Mouse (Mus musculus) forebrain, embryonic 12.5 days (tissue): ENCODE measurements at regions not wholly inside any gene's neighbourhood (a gene's known extent, or its start where the extent isn't known, plus 50 kb on each side); places are given as distances from the start of the nearest gene placed in this dataset.

Experiments
- ATAC-seq: fragments of 200-750 bp; cut with Nextera tagmentation; 2 replicates; pipeline ENCODE4 v1.8.0; 2017; ENCODE audit warnings: moderate TSS enrichment; ENCODE audit not compliant: low FRiP score
- H3K27ac ChIP-seq: fragments of 300-500 bp; sonication (generic); 2 replicates; pipeline ENCODE4 v1.5.1; 2016; ENCODE audit warnings: mild to moderate bottlenecking
- H3K27me3 ChIP-seq: fragments of 300-500 bp; sonication (generic); 2 replicates; pipeline ENCODE4 v1.6.1; 2016; ENCODE audit warnings: mild to moderate bottlenecking
- H3K36me3 ChIP-seq: fragments of 300-500 bp; sonication (generic); replicated peaks from 2 replicates; pipeline ENCODE4 v1.6.1; 2016; ENCODE audit warnings: mild to moderate bottlenecking
- H3K4me1 ChIP-seq: fragments of 300-500 bp; sonication (generic); 2 replicates; pipeline ENCODE4 v1.6.1; 2016
- H3K4me2 ChIP-seq: fragments of 300-500 bp; sonication (generic); 2 replicates; pipeline ENCODE4 v1.6.1; 2016; ENCODE audit warnings: mild to moderate bottlenecking, moderate library complexity
- H3K4me3 ChIP-seq: fragments of 300-500 bp; sonication (generic); replicated peaks from 2 replicates; pipeline ENCODE4 v1.5.1; 2016; ENCODE audit warnings: mild to moderate bottlenecking
- H3K9ac ChIP-seq: fragments of 300-500 bp; sonication (generic); 2 replicates; pipeline ENCODE4 v1.6.1; 2016; ENCODE audit warnings: mild to moderate bottlenecking
- H3K9me3 ChIP-seq: fragments of 300-500 bp; sonication (generic); 2 replicates; pipeline ENCODE4 v1.6.1; 2016
- WGBS: fragments of 180-500 bp; shearing (Covaris S2); methylation state at CpG from one replicate; pipeline ENCODE4 v1.1.7; 2016; 5-methylcytosine and 5-hydroxymethylcytosine counted together

DNA sequence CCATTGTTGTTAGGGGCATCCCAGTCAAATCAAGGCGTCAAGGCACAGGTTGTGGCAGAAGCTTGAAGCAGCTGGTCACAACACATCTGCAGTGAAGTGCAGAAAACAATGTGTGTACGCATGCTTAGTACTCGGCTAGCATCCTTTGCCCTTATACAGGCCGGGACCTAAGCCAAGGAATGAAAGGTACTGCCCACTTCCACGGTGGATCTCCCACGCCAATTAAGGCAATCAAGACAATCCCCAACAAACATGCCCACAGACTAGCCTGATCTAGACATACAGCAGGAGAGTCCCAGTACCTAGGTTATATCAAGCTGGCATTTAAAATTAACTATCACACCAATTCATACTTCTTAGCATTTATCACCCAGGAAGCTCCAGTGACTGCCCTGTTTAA is 227.5 kb upstream of the Cxcr4 start:
- ATAC-seq = no peak
- Histone ChIP-seq H3K9ac (no peak overlapping the region), H3K9me3 (0 out of 2 replicates have a peak, but pooled peaks cover 2% of the 10 kb centered on the region), H3K27me3 (no peaks in the 10 kb centered on the region), H3K27ac (no peak overlapping the region), H3K36me3 (no peaks in the 10 kb centered on the region), H3K4me2 (no peak overlapping the region), H3K4me1 (peaks cover 12% of the 10 kb centered on the region), H3K4me3 (no peak overlapping the region)
- WGBS = 91% methylated on average over 6 of the region's 6 CpGs

DNA sequence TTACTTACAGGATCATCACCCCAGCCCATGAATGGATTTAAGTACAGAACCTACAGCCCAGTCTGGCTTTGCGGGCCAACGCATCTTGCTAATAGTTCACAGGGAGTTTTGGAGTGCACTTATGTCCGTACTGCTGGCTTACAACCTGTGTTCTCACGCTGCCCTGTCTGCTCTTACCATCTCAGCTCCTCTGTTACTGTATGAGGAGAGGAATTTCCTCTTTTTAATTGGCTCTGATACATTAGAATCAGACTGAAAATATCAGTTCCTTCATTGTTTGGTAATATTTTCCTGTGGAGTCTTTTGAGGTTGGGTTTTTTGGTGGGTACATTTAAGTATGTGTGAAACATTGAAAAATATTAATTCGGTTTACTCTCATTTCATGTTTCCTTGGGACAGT is 221.3 kb upstream of the Cxcr4 start:
- H3K4me2 ChIP-seq = no peak overlapping the region
- H3K9ac ChIP-seq = no peak overlapping the region
- H3K36me3 ChIP-seq = no peaks in the 10 kb centered on the region
- H3K4me3 ChIP-seq = no peak overlapping the region
- 65% methylated on average over 5 of the region's 5 CpGs for WGBS
- H3K27ac ChIP-seq = no peak overlapping the region
- H3K27me3 ChIP-seq = no peaks in the 10 kb centered on the region
- no peaks in the 10 kb centered on the region for H3K9me3 ChIP-seq
- no peaks in the 10 kb centered on the region for H3K4me1 ChIP-seq
- ATAC-seq = no peak

DNA sequence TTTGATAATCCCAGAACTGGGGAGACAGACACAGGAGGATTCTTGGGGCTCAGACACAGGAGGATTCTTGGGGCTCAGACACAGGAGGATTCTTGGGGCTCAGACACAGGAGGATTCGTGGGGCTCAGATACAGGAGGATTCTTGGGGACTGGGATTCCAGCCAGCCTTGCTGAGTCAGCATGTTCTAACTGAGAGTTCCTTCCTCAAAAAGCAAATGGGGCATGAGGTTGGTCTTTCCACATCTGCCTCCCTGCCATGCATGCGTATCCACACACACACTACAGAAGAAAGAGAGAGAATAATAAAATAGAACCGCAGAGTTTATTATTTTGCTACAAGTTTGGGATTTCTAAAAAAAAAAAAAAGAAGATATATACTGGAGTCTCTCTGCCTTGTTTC is 218.8 kb upstream of the Cxcr4 start:
- Histone ChIP-seq H3K4me2 (no peak overlapping the region), H3K4me1 (peaks cover 6% of the 10 kb centered on the region), H3K9me3 (no peaks in the 10 kb centered on the region), H3K27me3 (0 out of 2 replicates have a peak, but pooled peaks cover 3% of the 10 kb centered on the region), H3K4me3 (no peak overlapping the region), H3K9ac (no peak overlapping the region), H3K27ac (no peak overlapping the region), H3K36me3 (no peaks in the 10 kb centered on the region)
- 83% methylated on average over 3 of the region's 3 CpGs for WGBS
- no peak for ATAC-seq

DNA sequence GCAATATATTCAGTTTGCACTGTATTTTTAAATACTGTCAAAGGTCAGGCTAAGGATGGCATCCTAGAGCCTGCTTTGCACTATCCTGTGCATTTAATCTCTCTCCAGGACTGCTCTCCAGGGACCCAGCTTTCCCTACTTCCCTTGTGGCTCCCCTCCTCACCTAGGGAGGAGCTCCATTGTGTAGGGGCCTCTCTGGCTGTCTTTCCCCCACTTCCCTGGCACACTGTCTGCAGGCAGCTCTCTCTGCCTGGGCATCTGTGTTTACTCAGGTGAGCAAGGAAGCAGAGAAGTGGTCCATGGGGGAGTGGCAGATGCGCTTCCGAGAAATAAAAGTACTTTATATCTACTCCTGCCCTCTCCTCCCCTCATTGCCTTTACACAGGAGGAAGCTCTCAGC is 218.0 kb upstream of the Cxcr4 start:
- H3K4me1 ChIP-seq = peaks cover 14% of the 10 kb centered on the region
- H3K36me3 ChIP-seq = no peaks in the 10 kb centered on the region
- H3K9ac ChIP-seq = no peak overlapping the region
- WGBS = 81% methylated on average over 2 of the region's 2 CpGs
- H3K9me3 ChIP-seq = no peaks in the 10 kb centered on the region
- ATAC-seq = no peak
- no peak overlapping the region for H3K4me2 ChIP-seq
- H3K27me3 ChIP-seq = 0 out of 2 replicates have a peak, but pooled peaks cover 3% of the 10 kb centered on the region
- H3K4me3 ChIP-seq = no peak overlapping the region
- no peak overlapping the region for H3K27ac ChIP-seq

DNA sequence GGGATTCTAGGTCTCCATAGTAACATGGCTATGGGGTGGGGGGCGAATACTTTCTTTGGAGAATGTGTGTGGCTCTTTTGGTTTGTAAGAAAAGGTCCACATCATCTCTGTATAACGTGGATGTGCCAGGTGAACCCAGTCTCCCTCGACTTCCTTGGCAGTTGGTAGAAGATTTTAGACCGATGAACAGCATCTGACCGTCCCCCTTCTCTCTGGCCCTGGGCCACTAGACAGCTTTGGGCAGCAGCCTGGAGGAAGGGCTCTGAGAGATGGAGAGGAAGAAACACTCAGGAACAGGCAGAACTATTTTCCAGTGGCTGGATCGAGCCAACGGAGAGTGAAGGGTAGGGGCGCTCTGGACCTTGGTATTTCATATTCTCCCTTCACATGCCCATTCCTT is 217.5 kb upstream of the Cxcr4 start:
- 87% methylated on average over 8 of the region's 8 CpGs for WGBS
- Histone ChIP-seq H3K27me3 (0 out of 2 replicates have a peak, but pooled peaks cover 3% of the 10 kb centered on the region), H3K4me1 (peaks cover 15% of the 10 kb centered on the region), H3K4me2 (no peak overlapping the region), H3K36me3 (no peaks in the 10 kb centered on the region), H3K9me3 (no peaks in the 10 kb centered on the region), H3K27ac (no peak overlapping the region), H3K4me3 (no peak overlapping the region), H3K9ac (no peak overlapping the region)
- no peak for ATAC-seq

DNA sequence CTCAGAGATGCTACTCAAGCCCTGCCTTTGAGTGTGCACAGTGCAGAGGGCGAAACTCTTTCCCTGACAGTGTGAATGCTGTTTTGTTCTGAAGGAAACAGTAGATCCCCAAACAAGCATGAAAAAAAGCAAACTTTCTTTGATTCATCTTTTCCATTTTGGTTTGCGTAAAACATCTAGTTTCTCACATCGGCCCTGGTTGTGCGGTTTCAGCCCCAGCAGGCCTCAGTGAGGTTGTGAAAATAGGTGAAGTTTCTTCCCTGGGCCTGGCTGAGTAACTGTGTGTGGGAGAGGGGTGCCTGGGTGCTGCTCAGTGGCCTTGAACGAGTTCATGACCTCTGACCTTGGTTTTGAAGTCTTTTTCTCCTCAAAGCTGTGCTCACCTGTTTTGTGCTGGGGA is 216.5 kb upstream of the Cxcr4 start:
- 85% methylated on average over 5 of the region's 5 CpGs for WGBS
- no peak overlapping the region for H3K4me3 ChIP-seq
- 0 out of 2 replicates have a peak, but pooled peaks cover 3% of the 10 kb centered on the region for H3K27me3 ChIP-seq
- no peak overlapping the region for H3K27ac ChIP-seq
- no peak overlapping the region for H3K9ac ChIP-seq
- no peak for ATAC-seq
- no peaks in the 10 kb centered on the region for H3K36me3 ChIP-seq
- no peaks in the 10 kb centered on the region for H3K9me3 ChIP-seq
- peaks cover 23% of the 10 kb centered on the region for H3K4me1 ChIP-seq
- no peak overlapping the region for H3K4me2 ChIP-seq

DNA sequence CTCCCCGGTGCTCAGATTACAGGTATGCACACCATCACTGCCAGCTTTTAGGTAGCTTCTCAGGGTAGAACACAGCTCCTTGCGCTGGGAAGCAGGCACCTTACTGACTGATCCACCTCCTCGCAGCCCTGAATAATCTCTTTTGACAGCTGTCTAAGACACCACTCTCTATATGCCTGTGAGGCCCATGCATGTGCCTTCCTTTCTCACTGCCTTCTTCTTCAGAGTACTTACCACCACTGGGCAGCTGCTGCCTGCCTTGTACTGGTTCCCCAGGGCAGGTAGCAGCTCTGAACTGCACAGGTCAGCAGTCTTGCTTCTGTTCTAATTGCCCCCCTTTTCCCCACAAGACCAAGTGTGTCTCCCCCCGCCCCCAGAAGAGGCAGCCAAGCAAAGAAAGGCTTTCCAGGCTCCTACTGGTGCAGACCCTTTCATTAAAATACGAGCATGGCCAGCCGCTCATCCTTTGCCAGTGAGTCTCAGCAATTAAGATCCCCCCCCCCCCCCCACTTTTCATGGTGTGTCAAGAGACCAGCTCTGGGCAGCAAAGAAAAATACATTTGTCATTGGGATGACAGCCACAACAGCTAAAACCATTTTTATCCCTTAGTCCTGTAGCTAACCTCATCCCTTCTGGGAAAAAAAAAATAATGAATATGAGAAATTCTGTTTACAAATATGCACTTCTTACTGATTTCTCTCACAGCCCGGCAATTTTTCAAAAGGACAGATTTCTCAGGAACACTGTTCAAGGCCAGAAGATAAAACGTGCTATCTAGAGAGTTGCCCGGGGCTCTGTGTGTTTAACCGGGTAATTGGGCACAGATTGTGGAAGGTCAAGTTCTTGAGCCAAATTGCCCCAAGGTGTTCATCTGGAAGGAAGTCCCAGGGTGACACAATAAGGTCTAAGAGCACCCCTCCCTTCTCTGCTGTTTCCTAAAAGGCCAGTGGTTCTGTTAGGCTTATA is 213.9 kb upstream of the Cxcr4 start:
- Histone ChIP-seq H3K9me3 (no peaks in the 10 kb centered on the region), H3K27me3 (0 out of 2 replicates have a peak, but pooled peaks cover 3% of the 10 kb centered on the region), H3K4me3 (no peak overlapping the region), H3K4me2 (no peak overlapping the region), H3K9ac (no peak overlapping the region), H3K36me3 (no peaks in the 10 kb centered on the region), H3K27ac (no peak overlapping the region), H3K4me1 (peaks cover 32% of the 10 kb centered on the region)
- no peak; the same call in 1 of the 2 replicates for ATAC-seq
- WGBS = 42% methylated on average over 10 of the region's 10 CpGs

DNA sequence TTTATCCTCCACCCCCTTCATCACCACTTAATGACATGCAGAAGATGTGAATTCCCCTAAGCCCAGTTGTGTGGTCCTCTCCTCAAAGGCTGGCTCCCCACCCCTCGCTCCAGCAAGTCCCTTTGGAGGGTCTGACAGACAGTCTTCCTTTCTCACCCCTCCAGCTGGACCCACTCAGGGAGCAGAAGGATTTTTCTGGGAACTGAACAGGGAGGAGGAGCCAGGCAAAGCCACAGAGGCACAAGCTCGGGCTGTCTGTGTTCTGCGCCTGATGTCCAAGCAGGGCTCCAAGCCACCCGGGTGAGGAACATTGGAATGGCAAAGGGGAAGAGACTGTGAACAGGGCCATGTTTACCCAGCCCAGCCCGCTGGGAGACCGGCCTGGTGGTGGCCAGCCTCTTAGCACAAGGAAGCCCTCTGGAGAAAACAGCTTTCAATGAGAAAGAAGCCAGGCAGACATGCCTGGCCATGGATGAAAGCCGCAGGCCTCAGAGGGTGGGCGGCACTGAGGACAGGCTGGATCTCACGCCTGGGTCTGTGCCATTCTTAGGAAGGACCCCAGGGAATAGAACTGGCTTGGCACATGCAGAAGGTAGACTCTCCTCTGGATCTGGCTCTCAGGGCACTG is 211.5 kb upstream of the Cxcr4 start:
- ATAC-seq = peak; percentile 62
- H3K27ac ChIP-seq = peak overlapping the region; percentile 63; the same call in 1 of the 2 replicates
- H3K27me3 ChIP-seq = 0 out of 2 replicates have a peak, but pooled peaks cover 3% of the 10 kb centered on the region
- peaks cover 32% of the 10 kb centered on the region for H3K4me1 ChIP-seq
- H3K9me3 ChIP-seq = no peaks in the 10 kb centered on the region
- no peak overlapping the region for H3K4me3 ChIP-seq
- 36% methylated on average over 9 of the region's 9 CpGs for WGBS
- H3K36me3 ChIP-seq = no peaks in the 10 kb centered on the region
- H3K4me2 ChIP-seq = no peak overlapping the region
- no peak overlapping the region for H3K9ac ChIP-seq

DNA sequence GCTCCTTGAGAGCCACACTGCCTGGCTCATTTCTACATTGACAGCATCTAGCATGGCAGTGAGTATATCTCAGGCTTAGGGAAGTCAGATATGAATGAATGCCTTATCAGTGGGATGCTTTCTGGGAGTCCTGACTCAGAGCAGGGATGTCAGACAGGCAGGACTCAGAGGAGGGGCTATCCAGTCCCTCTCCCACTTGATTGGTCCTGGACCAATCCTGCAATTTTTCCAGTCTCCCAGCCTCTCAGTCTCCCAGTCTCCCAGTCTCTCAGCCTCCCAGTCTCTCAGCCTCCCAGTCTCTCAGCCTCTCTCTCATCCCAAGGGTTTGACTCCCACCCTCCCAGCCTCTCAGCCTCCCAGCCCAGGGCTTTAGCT is 211.0 kb upstream of the Cxcr4 start:
- H3K27ac ChIP-seq = no peak overlapping the region
- 0 out of 2 replicates have a peak, but pooled peaks cover 3% of the 10 kb centered on the region for H3K27me3 ChIP-seq
- no peaks in the 10 kb centered on the region for H3K9me3 ChIP-seq
- H3K9ac ChIP-seq = no peak overlapping the region
- no peak overlapping the region for H3K4me3 ChIP-seq
- H3K36me3 ChIP-seq = no peaks in the 10 kb centered on the region
- no peak overlapping the region for H3K4me2 ChIP-seq
- peak; percentile 16; the same call in 1 of the 2 replicates for ATAC-seq
- peaks cover 32% of the 10 kb centered on the region for H3K4me1 ChIP-seq

DNA sequence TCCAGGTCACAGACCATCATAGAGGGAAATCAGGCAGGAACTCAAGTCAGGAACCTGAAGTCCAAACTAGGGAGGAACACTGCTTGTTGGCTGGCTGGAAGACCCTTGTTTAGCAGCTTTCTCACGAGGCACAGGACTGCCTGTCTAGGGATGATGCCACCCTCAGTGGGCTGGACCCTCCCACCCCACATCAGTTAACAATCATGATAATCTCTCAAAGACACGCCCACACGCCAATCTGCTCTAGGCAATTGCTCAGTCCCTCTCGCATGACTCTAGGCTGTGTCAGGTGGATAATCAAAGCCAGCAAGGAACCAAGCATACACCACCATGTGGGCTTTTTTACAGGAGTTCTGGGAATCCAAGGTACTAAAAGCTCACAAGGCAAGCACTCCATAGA is 206.6 kb upstream of the Cxcr4 start:
- Histone ChIP-seq H3K4me2 (no peak overlapping the region), H3K4me3 (no peak overlapping the region), H3K9ac (no peak overlapping the region), H3K36me3 (no peaks in the 10 kb centered on the region), H3K27me3 (no peaks in the 10 kb centered on the region), H3K27ac (no peak overlapping the region), H3K9me3 (no peaks in the 10 kb centered on the region), H3K4me1 (peaks cover 10% of the 10 kb centered on the region)
- 69% methylated on average over 4 of the region's 4 CpGs for WGBS
- ATAC-seq = no peak

DNA sequence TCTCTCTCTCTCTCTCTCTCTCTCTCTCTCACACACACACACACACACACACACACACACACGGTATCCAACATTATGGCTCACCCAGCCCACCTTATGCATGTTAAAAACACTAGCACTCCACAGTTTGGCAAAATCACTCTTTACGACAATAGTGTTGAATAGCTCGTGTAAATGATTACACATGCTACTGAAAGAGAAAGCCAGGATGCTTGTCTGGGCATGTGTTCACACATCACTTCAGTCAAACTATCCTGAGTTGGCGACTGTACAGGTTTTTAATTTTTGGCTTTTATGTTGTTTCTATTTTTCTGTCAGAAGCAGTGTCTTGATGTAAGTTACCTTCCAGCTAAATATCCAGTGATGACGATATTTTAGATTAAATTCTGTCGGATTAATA is 203.6 kb upstream of the Cxcr4 start:
- H3K4me3 ChIP-seq = no peak overlapping the region
- H3K4me1 ChIP-seq = no peaks in the 10 kb centered on the region
- ATAC-seq = no peak
- H3K36me3 ChIP-seq = no peaks in the 10 kb centered on the region
- no peaks in the 10 kb centered on the region for H3K27me3 ChIP-seq
- no peak overlapping the region for H3K27ac ChIP-seq
- 91% methylated on average over 6 of the region's 6 CpGs for WGBS
- H3K9ac ChIP-seq = no peak overlapping the region
- H3K4me2 ChIP-seq = no peak overlapping the region
- H3K9me3 ChIP-seq = no peaks in the 10 kb centered on the region

DNA sequence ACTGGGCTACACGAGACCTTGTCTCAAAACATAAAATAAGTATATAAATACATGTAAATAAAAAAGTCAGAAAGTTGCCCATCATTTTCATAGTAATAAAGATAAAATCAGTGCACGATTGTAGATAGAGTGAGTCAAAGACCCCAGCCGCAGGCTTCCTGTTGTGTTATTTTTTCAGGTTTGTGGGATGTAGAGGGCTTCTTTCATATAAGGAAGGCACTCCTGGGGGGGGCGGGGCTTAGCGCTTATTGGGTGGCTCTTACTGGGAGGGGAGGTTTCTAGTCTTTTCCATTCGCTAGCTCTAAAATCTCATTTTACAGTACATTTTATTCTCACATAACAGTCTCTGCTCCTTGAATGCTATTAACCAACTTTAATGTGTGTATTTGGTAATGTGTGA is 198.8 kb upstream of the Cxcr4 start:
- 96% methylated on average over 6 of the region's 6 CpGs for WGBS
- ATAC-seq = no peak
- H3K36me3 ChIP-seq = no peaks in the 10 kb centered on the region

More for the DNA sequence above, 198.8 kb upstream of the Cxcr4 start:
- Histone ChIP-seq H3K4me1 (peaks cover 4% of the 10 kb centered on the region; the same call in 1 of the 2 replicates), H3K4me3 (no peak overlapping the region), H3K4me2 (no peak overlapping the region), H3K27me3 (no peaks in the 10 kb centered on the region), H3K9ac (no peak overlapping the region), H3K27ac (no peak overlapping the region), H3K9me3 (no peaks in the 10 kb centered on the region)
